Mouse (Mus musculus) left cerebral cortex, postnatal 14 days (tissue): ENCODE measurements around the gene Ccpg1os. TPM values are rescaled to one million over a fixed set of nuclear protein-coding genes. Genes with fewer than 3 reads are reported as not detected.

ENCODE experiments used
- DNase-seq, 2 experiments: peaks; one replicate each; pipeline ENCODE4 v3.0.0; 2021 to 2022; ENCODE audit warnings: low spot score in 2 of 2, mixed read lengths in 1 of 2
- intact Hi-C: fragments of 180-260 bp; cut with DNase I; formaldehyde crosslinking; loops from one replicate; pipeline ENCODE4 v1.15.1; 2025
- microRNA-seq, 2 experiments: library from miRNA; unstranded; fragments of <30 nt; microRNA quantifications; one replicate each; pipeline ENCODE4 v1.2.0; 2022
- total RNA-seq, 2 experiments: library from RNA; stranded (reverse); gene quantifications; 2 replicates each; pipeline ENCODE4 v1.2.3; 2021

The Ccpg1os gene
- total RNA-seq, 2 experiments from 2014 or later, result 7.6 to 8.6 TPM

- DNase-seq, result no peak
- intact Hi-C loops, result no loop called here
Observed at GRCm38 (mm10) chr9:72935309-72935708, 49.9 kb downstream of the Ccpg1os start.

- peak; percentile 64 to 85 for DNase-seq
- intact Hi-C loops, result no loop called here
Observed at GRCm38 (mm10) chr9:72931166-72931790, 53.9 kb downstream of the Ccpg1os start.

Small RNA genes lying within 50 kb of the gene (microRNA-seq; reads per million reads assigned to microRNA genes)
- 0 reads per million in 2 experiments for gene Gm27353

Other genes starting within 250 kb of the Ccpg1os start
- 1 to 10 TPM; 1.1 to 1.4 TPM for gene Prtg, start 178.5 kb downstream of the Ccpg1os start, total RNA-seq
- gene Pygo1, start 59.7 kb downstream of the Ccpg1os start, total RNA-seq, result 10 to 100 TPM; 12.0 to 13.0 TPM
- gene Dyx1c1, start 26.6 kb downstream of the Ccpg1os start, total RNA-seq, result 1 to 10 TPM; 1.1 to 1.7 TPM
- gene Gm44503, start 26.5 kb downstream of the Ccpg1os start, total RNA-seq, result under 1 TPM in 1 of 2 experiments, not detected in 1; 0.29 TPM
- gene Ccpg1, start within 50 bp of the Ccpg1os start, total RNA-seq, result 100 to 1,000 TPM; 104 to 117 TPM
- gene Pigb, start 55.0 kb upstream of the Ccpg1os start, total RNA-seq, result 10 to 100 TPM; 15.2 to 15.4 TPM
- 1 to 10 TPM; 5.9 to 8.2 TPM for gene Rab27a, start 59.5 kb upstream of the Ccpg1os start, total RNA-seq
- 1 to 10 TPM; 1.2 to 1.4 TPM for gene Khdc3, start 116.5 kb upstream of the Ccpg1os start, total RNA-seq
- not detected for gene Gm20509, start 117.1 kb upstream of the Ccpg1os start, total RNA-seq
- gene Rsl24d1, start 128.0 kb upstream of the Ccpg1os start, total RNA-seq, result 10 to 100 TPM; 51.8 to 56.9 TPM